Mouse (Mus musculus) midbrain, embryonic 13.5 days (tissue): Measurements from ENCODE around the gene Rora. TPM values are rescaled to one million over a fixed set of nuclear protein-coding genes. Genes with fewer than 3 reads are reported as not detected.

ENCODE experiments used
- ATAC-seq: fragments of 200-750 bp; cut with Nextera tagmentation; 2 replicates; pipeline ENCODE4 v1.8.0; 2017; ENCODE audit warnings: mild to moderate bottlenecking, moderate TSS enrichment, moderate library complexity
- H3K27ac ChIP-seq: fragments of 300-500 bp; sonication (generic); 2 replicates; pipeline ENCODE4 v1.5.1; 2015; ENCODE audit warnings: inconsistent platforms, mild to moderate bottlenecking, moderate library complexity
- H3K27me3 ChIP-seq: fragments of 300-500 bp; sonication (generic); 2 replicates; pipeline ENCODE4 v1.6.1; 2015; ENCODE audit warnings: mild to moderate bottlenecking, inconsistent platforms
- H3K36me3 ChIP-seq: fragments of 300-500 bp; sonication (generic); 2 replicates; pipeline ENCODE4 v1.6.1; 2015; ENCODE audit warnings: mild to moderate bottlenecking, inconsistent platforms
- H3K4me1 ChIP-seq: fragments of 300-500 bp; sonication (generic); replicated peaks from 2 replicates; pipeline ENCODE4 v1.6.1; 2015; ENCODE audit warnings: inconsistent platforms
- H3K4me2 ChIP-seq: fragments of 300-500 bp; sonication (generic); replicated peaks from 2 replicates; pipeline ENCODE4 v1.6.1; 2015; ENCODE audit warnings: moderate library complexity, mild to moderate bottlenecking, inconsistent platforms
- H3K4me3 ChIP-seq: fragments of 300-500 bp; sonication (generic); replicated peaks from 2 replicates; pipeline ENCODE4 v1.5.1; 2015; ENCODE audit warnings: mild to moderate bottlenecking, inconsistent platforms
- H3K9ac ChIP-seq: fragments of 300-500 bp; sonication (generic); replicated peaks from 2 replicates; pipeline ENCODE4 v1.6.1; 2015; ENCODE audit warnings: mild to moderate bottlenecking, inconsistent platforms
- H3K9me3 ChIP-seq: fragments of 300-500 bp; sonication (generic); 2 replicates; pipeline ENCODE4 v1.6.1; 2016; ENCODE audit warnings: mild to moderate bottlenecking, inconsistent platforms
- WGBS: fragments of 180-500 bp; shearing (Covaris S2); methylation state at CpG from one replicate; pipeline ENCODE4 v1.1.7; 2015; 5-methylcytosine and 5-hydroxymethylcytosine counted together
- polyA plus RNA-seq: library from polyadenylated mRNA; unstranded; fragments of >200 nt; fragmentation: Nextera tagmentation; extraction: Ambion mirVana; gene quantifications from 2 replicates; pipeline ENCODE4 v1.2.1, GENCODE M21; 2015

Rora gene
- polyA plus RNA-seq, 1 experiment from 2014 or later, result 21.0 TPM

DNA sequence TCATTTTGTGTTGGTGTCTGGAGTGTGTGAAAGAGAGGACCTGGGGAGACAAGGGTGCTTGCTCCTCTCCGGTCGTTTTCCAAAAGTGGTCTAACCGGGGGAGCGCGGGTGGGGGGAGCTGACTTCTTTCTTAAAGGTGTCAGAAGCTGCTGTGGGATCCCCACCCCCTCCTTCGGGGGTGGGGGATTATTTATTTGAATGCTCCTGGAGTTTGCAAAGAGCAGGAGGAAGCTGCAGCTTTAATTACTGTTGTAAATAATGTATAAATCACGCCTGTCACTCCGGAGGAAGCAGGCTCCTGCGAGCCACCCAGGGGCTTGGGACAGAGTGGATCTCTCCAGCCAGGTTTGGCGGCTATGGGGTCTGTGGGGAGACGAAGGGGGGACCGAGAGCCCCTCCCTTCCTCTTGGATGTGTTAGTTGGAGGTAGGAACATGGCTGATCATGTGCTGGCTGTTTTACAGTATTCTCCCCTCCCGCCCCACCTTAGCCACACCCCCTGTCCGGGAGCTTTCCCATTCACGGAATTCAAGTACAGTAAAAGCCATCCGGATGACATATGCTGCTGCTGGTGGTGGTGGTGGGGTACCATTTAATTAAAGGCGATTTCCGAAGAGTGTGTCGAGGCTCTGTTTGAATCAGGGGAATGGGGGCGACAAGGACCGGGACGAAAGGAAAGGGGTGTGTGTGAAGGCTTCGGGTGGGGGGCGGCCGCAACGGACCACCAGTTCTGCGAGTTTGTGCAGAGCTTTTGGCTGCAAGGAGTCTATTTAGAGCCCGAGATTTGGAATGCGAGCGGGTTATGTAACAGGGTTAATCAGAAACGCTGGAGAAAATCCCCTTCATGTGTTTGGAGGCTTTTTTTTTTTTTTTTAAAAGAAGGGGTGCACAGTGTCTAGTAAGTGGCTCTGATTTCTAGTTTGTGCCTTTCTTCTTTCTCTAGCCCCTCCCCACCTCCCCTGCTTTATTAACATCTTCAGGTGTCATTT is 1.7 kb downstream of the Rora start:
- H3K36me3 ChIP-seq, result no peaks in the 10 kb centered on the region
- no peaks in the 10 kb centered on the region for H3K9me3 ChIP-seq
- H3K27ac ChIP-seq, result no peak overlapping the region
- peaks cover 26% of the 10 kb centered on the region for H3K4me1 ChIP-seq
- peak overlapping the region; percentile 85 for H3K9ac ChIP-seq
- peak overlapping the region; percentile 81 for H3K4me3 ChIP-seq
- H3K27me3 ChIP-seq, result no peaks in the 10 kb centered on the region; the same call in 1 of the 2 replicates
- peak overlapping the region; percentile 73 for H3K4me2 ChIP-seq
- 1% methylated on average over 31 of the region's 31 CpGs for WGBS
- ATAC-seq, result peak; percentile 63

DNA sequence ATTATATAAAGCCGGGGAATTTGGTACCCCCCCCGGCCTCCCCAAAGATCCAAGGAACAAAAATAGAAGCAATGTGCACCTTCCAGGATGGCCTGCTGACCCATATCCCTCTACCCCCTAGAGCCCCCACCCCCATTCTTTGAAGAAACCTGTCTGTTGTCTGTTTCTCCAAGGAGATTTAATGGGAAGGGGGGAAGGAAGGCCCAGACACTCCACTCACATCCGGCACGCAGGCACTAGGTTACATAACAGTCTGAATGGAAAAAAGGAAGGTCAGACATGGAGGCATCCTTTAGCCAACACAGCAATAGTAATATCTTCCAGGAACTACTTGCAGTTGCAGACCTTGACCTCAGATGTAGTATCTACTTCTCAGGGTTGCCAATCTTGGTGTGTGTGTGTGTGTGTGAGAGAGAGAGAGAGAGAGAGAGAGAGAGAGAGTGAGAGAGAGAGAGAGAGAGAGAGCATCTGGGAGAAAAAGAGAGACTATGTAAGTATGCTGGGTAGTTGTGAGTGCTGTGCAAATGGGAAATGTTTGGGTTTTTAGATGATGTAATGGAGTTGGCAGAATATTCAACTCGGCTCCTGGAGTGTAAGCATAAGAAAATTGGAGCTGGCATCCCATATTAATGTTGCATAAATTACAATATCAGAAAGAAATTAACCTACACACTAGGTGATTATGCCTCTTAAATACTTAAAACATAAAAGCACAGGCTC is 2.6 kb downstream of the Rora start:
- no peak for ATAC-seq
- Histone ChIP-seq H3K9ac (peak overlapping the region; percentile 85; the same call in 1 of the 2 replicates), H3K27ac (no peak overlapping the region), H3K4me3 (peak overlapping the region; percentile 81), H3K27me3 (no peaks in the 10 kb centered on the region), H3K4me1 (peaks cover 26% of the 10 kb centered on the region), H3K9me3 (no peaks in the 10 kb centered on the region), H3K4me2 (peak overlapping the region; percentile 73), H3K36me3 (no peaks in the 10 kb centered on the region)
- WGBS, result 50% methylated on average over 5 of the region's 5 CpGs

GRCm38 (mm10) chr9:68656796-68657130 is 3.2 kb downstream of the Rora start:
- no peaks in the 10 kb centered on the region for H3K27me3 ChIP-seq
- no peak for ATAC-seq
- 0 out of 2 replicates have a peak overlapping the region, but pooled peaks have one; percentile 73 for H3K4me2 ChIP-seq
- peaks cover 26% of the 10 kb centered on the region for H3K4me1 ChIP-seq
- H3K9me3 ChIP-seq, result no peaks in the 10 kb centered on the region
- 47% methylated on average over 6 of the region's 6 CpGs for WGBS
- H3K9ac ChIP-seq, result no peak overlapping the region
- H3K36me3 ChIP-seq, result no peaks in the 10 kb centered on the region
- no peak overlapping the region for H3K27ac ChIP-seq
- no peak overlapping the region for H3K4me3 ChIP-seq

DNA sequence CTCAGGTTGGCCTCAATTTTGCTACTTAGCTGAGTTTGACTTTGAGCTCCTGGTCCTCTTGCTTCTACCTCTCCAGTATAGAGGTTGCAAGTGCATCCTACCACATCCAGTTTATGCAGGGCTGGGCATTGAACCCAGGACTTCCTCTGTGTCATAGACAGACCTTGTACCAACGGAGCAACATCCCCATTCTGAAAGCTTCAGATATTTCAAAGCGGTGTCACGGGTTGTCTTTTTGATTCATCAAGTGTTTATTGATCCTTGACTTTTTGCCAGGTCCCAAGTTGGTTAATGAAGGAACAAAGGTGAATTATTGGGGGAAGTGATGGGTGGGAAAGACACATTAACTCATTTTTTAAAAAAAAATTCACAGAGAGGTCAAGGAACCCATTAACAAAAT is 17.1 kb downstream of the Rora start:
- H3K27ac ChIP-seq, result no peak overlapping the region
- H3K9ac ChIP-seq, result no peak overlapping the region
- H3K4me2 ChIP-seq, result no peak overlapping the region
- no peaks in the 10 kb centered on the region for H3K36me3 ChIP-seq
- no peak for ATAC-seq
- H3K4me3 ChIP-seq, result no peak overlapping the region
- peaks cover 20% of the 10 kb centered on the region for H3K4me1 ChIP-seq
- H3K27me3 ChIP-seq, result no peaks in the 10 kb centered on the region
- WGBS, result 81% methylated on average over 3 of the region's 3 CpGs
- no peaks in the 10 kb centered on the region for H3K9me3 ChIP-seq

- Histone ChIP-seq H3K4me3 (no peak overlapping the region), H3K27ac (no peak overlapping the region), H3K4me2 (no peak overlapping the region), H3K9ac (no peak overlapping the region), H3K4me1 (peaks cover 20% of the 10 kb centered on the region), H3K27me3 (no peaks in the 10 kb centered on the region), H3K9me3 (no peaks in the 10 kb centered on the region), H3K36me3 (no peaks in the 10 kb centered on the region)
- ATAC-seq, result no peak
- 52% methylated on average over 5 of the region's 5 CpGs for WGBS
Observed at GRCm38 (mm10) chr9:68672459-68672858, 18.9 kb downstream of the Rora start.

DNA sequence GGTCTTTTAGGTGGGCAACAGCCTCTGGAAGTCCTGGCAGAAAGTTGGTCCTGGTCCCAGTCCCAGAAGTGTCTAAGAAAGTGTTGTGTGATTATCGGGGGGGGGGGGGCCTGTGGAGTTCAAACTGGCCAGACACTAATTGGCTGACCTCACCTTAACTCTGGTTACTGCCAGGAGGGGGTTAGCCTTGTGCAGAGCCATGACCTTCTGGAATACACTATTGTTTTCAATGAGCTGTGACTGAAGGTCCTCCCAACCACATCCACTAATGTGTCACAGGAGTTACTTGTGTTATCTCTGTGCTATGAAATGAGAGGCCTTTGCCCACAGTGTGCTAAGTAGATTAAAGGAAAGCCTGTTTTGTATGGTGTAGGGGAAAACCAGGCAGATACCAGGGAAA is 19.6 kb downstream of the Rora start:
- H3K9me3 ChIP-seq, result no peaks in the 10 kb centered on the region
- H3K4me1 ChIP-seq, result peaks cover 18% of the 10 kb centered on the region
- no peak overlapping the region for H3K27ac ChIP-seq
- H3K36me3 ChIP-seq, result no peaks in the 10 kb centered on the region
- no peaks in the 10 kb centered on the region for H3K27me3 ChIP-seq
- no peak overlapping the region for H3K4me2 ChIP-seq
- no peak for ATAC-seq
- no peak overlapping the region for H3K4me3 ChIP-seq
- WGBS, result 77% methylated on average over 1 of the region's 1 CpGs
- no peak overlapping the region for H3K9ac ChIP-seq

- no peak overlapping the region for H3K4me2 ChIP-seq
- H3K27me3 ChIP-seq, result no peaks in the 10 kb centered on the region
- peaks cover 24% of the 10 kb centered on the region for H3K4me1 ChIP-seq
- no peak overlapping the region for H3K4me3 ChIP-seq
- no peak overlapping the region for H3K27ac ChIP-seq
- WGBS, result 89% methylated on average over 12 of the region's 12 CpGs
- no peak for ATAC-seq
- H3K9ac ChIP-seq, result no peak overlapping the region
- no peaks in the 10 kb centered on the region for H3K36me3 ChIP-seq
- no peaks in the 10 kb centered on the region for H3K9me3 ChIP-seq
Observed at GRCm38 (mm10) chr9:68679871-68680374, 26.3 kb downstream of the Rora start.

DNA sequence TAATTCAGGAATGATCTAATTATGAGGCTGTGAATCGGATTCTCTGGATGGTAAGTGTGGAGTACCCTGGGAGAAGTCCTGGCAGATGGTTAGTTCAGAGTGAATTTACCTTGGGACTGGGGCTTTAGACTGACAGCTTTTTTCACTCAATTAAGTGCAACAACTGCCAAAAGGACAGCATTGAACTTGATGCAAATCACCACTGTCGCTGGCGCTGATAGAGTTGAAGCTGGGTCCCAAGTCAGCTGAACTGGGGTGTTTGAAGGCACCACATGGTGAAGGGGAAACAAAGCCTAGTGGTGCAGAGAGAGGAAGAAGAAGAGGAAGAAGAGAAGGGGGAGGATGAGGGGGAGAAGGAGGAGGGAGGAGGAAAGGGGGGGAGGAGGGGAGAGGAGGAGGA is 30.4 kb downstream of the Rora start:
- WGBS, result 15% methylated on average over 3 of the region's 3 CpGs

GRCm38 (mm10) chr9:68685562-68685961 is 32.0 kb downstream of the Rora start:
- peak overlapping the region; percentile 67 for H3K27ac ChIP-seq
- H3K36me3 ChIP-seq, result no peaks in the 10 kb centered on the region
- 23% methylated on average over 5 of the region's 5 CpGs for WGBS
- no peak overlapping the region for H3K4me3 ChIP-seq
- H3K4me2 ChIP-seq, result 0 out of 2 replicates have a peak overlapping the region, but pooled peaks have one; percentile 15
- H3K9ac ChIP-seq, result no peak overlapping the region
- no peaks in the 10 kb centered on the region for H3K27me3 ChIP-seq
- H3K4me1 ChIP-seq, result peaks cover 52% of the 10 kb centered on the region
- no peaks in the 10 kb centered on the region for H3K9me3 ChIP-seq
- ATAC-seq, result 0 out of 2 replicates have a peak, but pooled peaks have one; percentile 15

More for the DNA sequence above, 30.4 kb downstream of the Rora start:
- no peak overlapping the region for H3K4me3 ChIP-seq
- no peaks in the 10 kb centered on the region for H3K36me3 ChIP-seq
- peak; percentile 67 for ATAC-seq
- H3K4me1 ChIP-seq, result peaks cover 52% of the 10 kb centered on the region
- H3K27ac ChIP-seq, result 0 out of 2 replicates have a peak overlapping the region, but pooled peaks have one; percentile 64
- 0 out of 2 replicates have a peak overlapping the region, but pooled peaks have one; percentile 9 for H3K4me2 ChIP-seq
- H3K9me3 ChIP-seq, result no peaks in the 10 kb centered on the region
- no peak overlapping the region for H3K9ac ChIP-seq
- no peaks in the 10 kb centered on the region for H3K27me3 ChIP-seq

- Histone ChIP-seq H3K27ac (no peak overlapping the region), H3K36me3 (no peaks in the 10 kb centered on the region), H3K27me3 (no peaks in the 10 kb centered on the region), H3K4me1 (peaks cover 52% of the 10 kb centered on the region), H3K4me3 (no peak overlapping the region), H3K9ac (peak overlapping the region; percentile 32; the same call in 1 of the 2 replicates), H3K9me3 (no peaks in the 10 kb centered on the region), H3K4me2 (no peak overlapping the region; the same call in 1 of the 2 replicates)
- WGBS, result 20% methylated on average over 10 of the region's 10 CpGs
- no peak for ATAC-seq
Observed at GRCm38 (mm10) chr9:68687251-68687874, 33.8 kb downstream of the Rora start.

GRCm38 (mm10) chr9:68688151-68688550 is 34.6 kb downstream of the Rora start:
- ATAC-seq, result no peak
- WGBS, result 94% methylated on average over 2 of the region's 2 CpGs
- H3K4me1 ChIP-seq, result peaks cover 47% of the 10 kb centered on the region
- no peak overlapping the region for H3K27ac ChIP-seq
- no peaks in the 10 kb centered on the region for H3K36me3 ChIP-seq
- H3K4me2 ChIP-seq, result no peak overlapping the region
- no peaks in the 10 kb centered on the region for H3K9me3 ChIP-seq
- no peak overlapping the region for H3K9ac ChIP-seq
- no peak overlapping the region for H3K4me3 ChIP-seq
- H3K27me3 ChIP-seq, result no peaks in the 10 kb centered on the region
